Mouse (Mus musculus) hindbrain, embryonic 11.5 days (tissue): ENCODE data around the gene Nmnat2. TPM values are rescaled to one million over a fixed set of nuclear protein-coding genes. Genes with fewer than 3 reads are reported as not detected.

ENCODE experiments used
- ATAC-seq: fragments of 200-750 bp; cut with Nextera tagmentation; 2 replicates; pipeline ENCODE4 v1.8.0; 2017; ENCODE audit warnings: mild to moderate bottlenecking, moderate TSS enrichment, moderate library complexity; ENCODE audit not compliant: low FRiP score
- DNase-seq: peaks from one replicate; pipeline ENCODE4 v3.0.0-alpha.2; 2015; ENCODE audit warnings: low spot score
- H3K27ac ChIP-seq: fragments of 300-500 bp; sonication (generic); 2 replicates; pipeline ENCODE4 v1.5.1; 2014; ENCODE audit warnings: mild to moderate bottlenecking, low read depth, low read length
- H3K27me3 ChIP-seq: fragments of 300-500 bp; sonication (generic); 2 replicates; pipeline ENCODE4 v1.6.1; 2014; ENCODE audit warnings: mild to moderate bottlenecking, low read length, moderate library complexity, mixed read lengths; ENCODE audit not compliant: control insufficient read depth, insufficient read depth
- H3K36me3 ChIP-seq: fragments of 300-500 bp; sonication (generic); 2 replicates; pipeline ENCODE4 v1.6.1; 2014; ENCODE audit warnings: mild to moderate bottlenecking, low read length, moderate library complexity, mixed read lengths; ENCODE audit not compliant: control insufficient read depth, insufficient read depth
- H3K4me1 ChIP-seq: fragments of 300-500 bp; sonication (generic); replicated peaks from 2 replicates; pipeline ENCODE4 v1.6.1; 2014; ENCODE audit warnings: low read length, mixed read lengths; ENCODE audit not compliant: control insufficient read depth, insufficient read depth
- H3K4me2 ChIP-seq: fragments of 300-500 bp; sonication (generic); replicated peaks from 2 replicates; pipeline ENCODE4 v1.6.1; 2014; ENCODE audit warnings: mild to moderate bottlenecking, low read depth, low read length
- H3K4me3 ChIP-seq: fragments of 300-500 bp; sonication (generic); 2 replicates; pipeline ENCODE4 v1.5.1; 2014; ENCODE audit warnings: low read depth, low read length
- H3K9ac ChIP-seq: fragments of 300-500 bp; sonication (generic); 2 replicates; pipeline ENCODE4 v1.6.1; 2014; ENCODE audit warnings: low read depth, low read length
- H3K9me3 ChIP-seq: fragments of 300-500 bp; sonication (generic); 2 replicates; pipeline ENCODE4 v1.6.1; 2016; ENCODE audit warnings: low read length; ENCODE audit not compliant: control insufficient read depth
- WGBS: fragments of 180-500 bp; shearing (Covaris S2); extraction: QIAGEN DNeasy Blood & Tissue Kit; methylation state at CpG from one replicate; pipeline ENCODE4 v1.1.7; 2014; 5-methylcytosine and 5-hydroxymethylcytosine counted together
- polyA plus RNA-seq: library from polyadenylated mRNA; unstranded; fragments of >200 nt; fragmentation: Nextera tagmentation; extraction: Ambion mirVana; gene quantifications from 2 replicates; pipeline ENCODE4 v1.2.1, GENCODE M21; 2014

Nmnat2 gene
- polyA plus RNA-seq, 1 experiment from 2014 or later: 36.7 TPM

DNA sequence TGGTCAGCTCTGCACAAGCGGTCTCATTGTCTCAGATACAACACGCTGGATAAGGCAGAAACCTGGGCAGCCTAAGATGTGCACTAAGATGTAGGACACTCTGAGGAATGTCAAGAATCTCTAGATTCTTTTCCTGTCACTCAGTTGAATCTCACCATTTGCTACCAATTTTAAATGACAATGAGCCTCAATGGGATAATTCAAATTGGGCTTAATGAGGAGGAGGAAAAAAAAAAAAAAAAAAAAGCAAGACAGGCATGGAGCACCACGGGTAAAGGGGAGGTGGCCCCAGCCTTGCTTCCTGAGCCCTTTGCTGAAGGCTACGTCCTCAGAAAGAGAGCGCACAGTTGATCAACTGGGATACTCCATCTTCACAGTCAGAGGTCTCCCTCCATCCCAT, 138.4 kb downstream of the Nmnat2 start:
- no peak overlapping the region for H3K4me3 ChIP-seq
- no peak overlapping the region for H3K4me2 ChIP-seq
- no peak overlapping the region for H3K27ac ChIP-seq
- H3K36me3 ChIP-seq: no peaks in the 10 kb centered on the region
- no peak overlapping the region for H3K9ac ChIP-seq
- no peaks in the 10 kb centered on the region; the same call in 1 of the 2 replicates for H3K4me1 ChIP-seq
- no peak for DNase-seq
- no peak for ATAC-seq
- H3K27me3 ChIP-seq: no peaks in the 10 kb centered on the region
- 54% methylated on average over 5 of the region's 5 CpGs for WGBS
- no peaks in the 10 kb centered on the region for H3K9me3 ChIP-seq

DNA sequence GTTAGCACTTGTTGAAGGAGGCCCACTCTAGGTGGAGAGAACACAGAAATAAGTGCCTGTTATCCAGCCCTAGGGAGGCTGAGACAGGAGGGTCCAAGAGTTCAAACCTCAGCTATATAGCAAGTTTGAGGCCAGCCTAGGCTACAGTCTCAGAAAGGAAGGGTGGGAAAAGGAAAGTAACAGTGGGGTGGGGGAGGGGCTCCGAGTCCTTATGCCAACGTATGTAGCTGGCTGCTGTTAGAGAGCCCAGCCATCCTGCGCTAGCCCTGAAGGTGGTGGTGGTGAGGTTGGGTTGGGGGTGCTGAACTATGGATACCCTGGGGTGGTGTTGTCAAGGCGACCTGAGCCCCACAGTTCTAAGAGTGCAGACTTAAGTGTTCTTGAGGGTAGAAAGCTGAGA, 138.8 kb downstream of the Nmnat2 start:
- no peak for ATAC-seq
- 57% methylated on average over 4 of the region's 4 CpGs for WGBS
- no peak for DNase-seq
- no peak overlapping the region for H3K4me2 ChIP-seq
- H3K4me3 ChIP-seq: no peak overlapping the region
- no peak overlapping the region for H3K9ac ChIP-seq
- no peak overlapping the region for H3K27ac ChIP-seq
- H3K27me3 ChIP-seq: no peaks in the 10 kb centered on the region
- H3K4me1 ChIP-seq: no peaks in the 10 kb centered on the region; the same call in 1 of the 2 replicates
- no peaks in the 10 kb centered on the region for H3K36me3 ChIP-seq
- no peaks in the 10 kb centered on the region for H3K9me3 ChIP-seq

DNA sequence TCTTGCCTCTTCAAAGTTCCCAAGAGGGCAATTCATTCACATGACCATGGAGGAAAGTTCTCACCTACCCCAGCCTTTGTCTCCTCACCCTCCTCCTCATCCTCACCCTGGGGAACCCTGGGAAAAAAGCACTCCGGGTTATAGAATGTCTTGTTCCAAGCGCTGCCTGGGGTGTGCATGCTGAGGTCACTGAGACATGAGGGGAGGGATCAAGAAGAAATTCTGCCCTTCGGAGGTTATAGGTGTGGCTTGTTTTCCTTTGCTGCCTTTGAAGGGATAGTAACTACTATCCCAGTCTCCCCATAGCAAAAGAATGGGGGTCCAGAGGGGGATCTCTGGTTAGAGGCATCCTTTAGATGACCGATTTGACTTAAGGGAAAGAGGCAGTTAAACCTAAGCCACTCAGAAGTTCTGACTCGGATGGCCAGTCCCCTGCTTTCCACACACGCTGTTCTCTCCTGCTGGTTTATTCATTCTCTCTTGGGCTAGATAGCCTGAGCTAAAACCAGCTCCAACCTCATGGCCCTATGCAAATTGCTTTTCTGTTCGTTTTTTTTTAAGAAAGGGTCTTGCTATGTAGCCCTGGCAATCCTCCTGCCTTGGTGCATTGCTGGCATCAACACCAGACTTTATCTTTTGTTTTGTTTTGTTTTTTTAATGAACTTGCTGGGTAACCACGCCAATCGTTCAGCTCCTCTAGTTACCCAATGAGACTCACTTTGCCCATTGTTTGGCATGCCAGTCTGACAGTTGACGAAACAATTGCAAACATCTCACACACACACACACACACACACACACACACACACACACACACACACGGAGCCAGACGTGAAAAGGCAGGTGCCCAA, 139.7 kb downstream of the Nmnat2 start:
- H3K27ac ChIP-seq: no peak overlapping the region
- DNase-seq: no peak
- H3K4me1 ChIP-seq: no peaks in the 10 kb centered on the region; the same call in 1 of the 2 replicates
- H3K4me3 ChIP-seq: no peak overlapping the region
- H3K36me3 ChIP-seq: no peaks in the 10 kb centered on the region
- H3K9ac ChIP-seq: no peak overlapping the region
- H3K4me2 ChIP-seq: no peak overlapping the region
- no peaks in the 10 kb centered on the region for H3K9me3 ChIP-seq
- ATAC-seq: no peak
- H3K27me3 ChIP-seq: no peaks in the 10 kb centered on the region
- 26% methylated on average over 12 of the region's 12 CpGs for WGBS

DNA sequence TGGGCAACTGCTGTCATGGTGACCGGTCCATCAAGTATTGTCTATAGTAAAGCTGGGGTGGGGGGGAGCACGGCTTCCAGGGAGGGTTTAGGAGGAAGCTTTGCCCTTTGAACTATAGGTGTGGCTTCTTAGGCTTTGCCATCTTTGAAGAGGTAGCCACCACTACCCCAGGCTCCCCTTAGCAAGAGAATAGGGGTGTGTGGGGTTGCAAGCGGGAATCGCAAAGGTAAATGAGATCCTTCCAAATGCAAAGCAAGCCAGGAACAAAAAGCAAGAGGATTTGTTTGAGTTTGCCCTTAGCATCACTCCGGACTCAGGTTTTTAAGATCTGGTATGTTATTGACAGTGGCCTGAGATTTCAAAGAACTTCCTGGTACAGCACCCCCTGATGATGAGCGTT, 140.5 kb downstream of the Nmnat2 start:
- DNase-seq (no peak), ATAC-seq (no peak)
- 33% methylated on average over 6 of the region's 6 CpGs for WGBS
- H3K9ac ChIP-seq: no peak overlapping the region
- H3K4me1 ChIP-seq: no peaks in the 10 kb centered on the region; the same call in 1 of the 2 replicates
- H3K4me2 ChIP-seq: no peak overlapping the region
- no peak overlapping the region for H3K27ac ChIP-seq
- H3K4me3 ChIP-seq: no peak overlapping the region
- no peaks in the 10 kb centered on the region for H3K36me3 ChIP-seq
- no peaks in the 10 kb centered on the region for H3K27me3 ChIP-seq
- no peaks in the 10 kb centered on the region for H3K9me3 ChIP-seq

DNA sequence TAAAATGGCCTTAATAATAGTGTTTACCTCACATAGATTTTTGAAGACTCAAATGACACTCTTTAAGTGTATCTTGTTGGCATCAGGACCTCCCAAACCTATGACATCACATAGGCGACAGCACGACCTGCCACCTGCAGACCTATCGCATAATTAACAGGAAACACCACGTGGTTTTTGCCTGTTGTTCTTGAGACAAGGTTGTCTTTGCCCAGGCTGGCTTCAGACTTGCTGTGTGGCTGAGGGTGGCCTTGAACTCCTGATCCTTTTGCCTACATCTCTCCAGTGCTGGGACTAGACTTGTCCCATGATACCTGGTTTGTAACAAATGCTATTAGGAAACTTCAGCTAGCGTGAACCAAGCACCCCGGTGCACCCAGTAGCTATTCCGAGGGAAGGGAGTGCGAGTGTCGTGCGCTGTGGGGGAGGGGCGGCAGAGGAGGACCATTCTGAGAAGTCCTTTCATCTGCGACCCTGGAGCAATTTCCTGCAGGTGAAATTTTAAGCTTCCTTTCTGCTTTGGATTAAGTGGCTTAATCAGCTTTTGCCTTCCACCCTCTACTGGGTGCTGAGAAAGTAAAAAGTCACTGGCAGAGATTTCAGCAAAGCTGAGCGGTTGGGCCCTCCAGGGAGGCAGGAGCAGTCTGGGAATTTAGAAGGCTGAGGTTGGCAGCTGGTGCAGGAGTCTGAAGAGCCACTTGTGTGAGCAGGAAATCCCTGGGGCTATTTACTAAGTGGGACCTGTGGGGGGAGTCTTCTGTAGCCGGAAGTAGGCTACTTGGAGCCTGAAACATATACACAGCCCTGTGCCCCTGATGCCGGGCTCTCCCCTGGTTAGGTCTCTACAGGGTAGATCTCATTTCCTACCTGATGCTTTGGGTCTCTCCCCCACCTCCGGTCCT, 141.3 kb downstream of the Nmnat2 start:
- 20% methylated on average over 16 of the region's 16 CpGs for WGBS
- H3K27me3 ChIP-seq: no peaks in the 10 kb centered on the region
- no peak for ATAC-seq
- no peak overlapping the region for H3K4me2 ChIP-seq
- H3K4me1 ChIP-seq: no peaks in the 10 kb centered on the region
- no peaks in the 10 kb centered on the region for H3K36me3 ChIP-seq
- H3K9me3 ChIP-seq: no peaks in the 10 kb centered on the region
- no peak overlapping the region for H3K9ac ChIP-seq
- no peak overlapping the region for H3K4me3 ChIP-seq
- no peak for DNase-seq
- no peak overlapping the region for H3K27ac ChIP-seq

DNA sequence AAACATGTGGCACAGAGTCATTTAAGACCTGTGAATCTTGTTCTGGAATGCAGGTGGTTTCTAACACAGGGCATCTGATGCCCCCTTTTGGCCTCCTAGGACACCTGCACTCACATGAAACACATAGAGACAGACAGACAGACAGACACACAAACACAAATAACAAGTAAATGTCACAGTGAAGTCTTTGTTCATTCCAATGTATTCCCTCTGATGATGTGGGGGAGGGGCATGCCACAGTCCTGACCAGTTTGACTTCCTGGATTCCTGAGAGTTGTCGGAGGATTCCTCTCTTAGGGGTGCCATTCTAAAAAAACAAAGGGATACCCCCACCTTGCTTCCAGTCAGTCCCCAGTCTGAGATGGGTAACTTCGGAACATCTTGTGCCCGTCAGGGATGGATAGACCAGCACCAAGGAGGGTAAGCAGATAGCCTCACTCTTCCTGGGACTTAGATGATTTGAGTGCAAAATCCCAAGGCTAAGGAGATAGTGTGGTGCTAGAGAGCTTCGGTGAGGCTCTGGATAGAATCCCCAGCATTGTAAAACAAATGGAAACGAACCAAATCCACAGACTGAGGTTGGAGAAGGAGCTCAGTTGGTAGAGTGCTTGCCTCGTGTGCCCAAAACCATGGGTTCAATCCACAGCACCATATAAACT, 142.4 kb downstream of the Nmnat2 start:
- ATAC-seq: no peak
- H3K4me2 ChIP-seq: no peak overlapping the region
- no peak overlapping the region for H3K27ac ChIP-seq
- no peaks in the 10 kb centered on the region for H3K4me1 ChIP-seq
- WGBS: 94% methylated on average over 6 of the region's 6 CpGs
- no peaks in the 10 kb centered on the region for H3K27me3 ChIP-seq
- H3K36me3 ChIP-seq: no peaks in the 10 kb centered on the region
- no peak for DNase-seq
- H3K4me3 ChIP-seq: no peak overlapping the region
- H3K9me3 ChIP-seq: no peaks in the 10 kb centered on the region
- no peak overlapping the region for H3K9ac ChIP-seq

DNA sequence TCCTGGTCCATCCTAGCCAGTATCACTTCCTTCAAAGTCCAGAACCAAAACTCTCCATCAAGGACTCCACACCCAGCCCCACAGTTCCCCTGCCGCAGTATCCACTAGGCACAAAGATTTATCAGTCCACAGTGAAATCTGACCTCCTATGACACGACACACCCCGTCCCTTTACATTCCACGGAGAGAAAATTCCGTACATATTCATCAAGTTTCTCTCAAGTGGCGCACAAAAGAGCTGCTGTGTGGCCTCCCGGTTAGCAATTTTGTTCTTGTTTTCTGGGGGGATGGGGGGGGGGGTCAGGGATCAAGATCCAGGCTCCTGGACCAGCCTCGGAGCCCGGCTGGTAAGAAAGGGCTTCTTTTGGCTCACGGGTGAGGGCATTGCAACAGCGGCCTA, 143.8 kb downstream of the Nmnat2 start:
- Histone ChIP-seq H3K9ac (no peak overlapping the region), H3K4me1 (no peaks in the 10 kb centered on the region), H3K4me3 (no peak overlapping the region), H3K9me3 (no peaks in the 10 kb centered on the region), H3K27ac (no peak overlapping the region), H3K27me3 (no peaks in the 10 kb centered on the region), H3K4me2 (no peak overlapping the region), H3K36me3 (no peaks in the 10 kb centered on the region)
- no peak for ATAC-seq
- DNase-seq: no peak
- 26% methylated on average over 11 of the region's 11 CpGs for WGBS

DNA sequence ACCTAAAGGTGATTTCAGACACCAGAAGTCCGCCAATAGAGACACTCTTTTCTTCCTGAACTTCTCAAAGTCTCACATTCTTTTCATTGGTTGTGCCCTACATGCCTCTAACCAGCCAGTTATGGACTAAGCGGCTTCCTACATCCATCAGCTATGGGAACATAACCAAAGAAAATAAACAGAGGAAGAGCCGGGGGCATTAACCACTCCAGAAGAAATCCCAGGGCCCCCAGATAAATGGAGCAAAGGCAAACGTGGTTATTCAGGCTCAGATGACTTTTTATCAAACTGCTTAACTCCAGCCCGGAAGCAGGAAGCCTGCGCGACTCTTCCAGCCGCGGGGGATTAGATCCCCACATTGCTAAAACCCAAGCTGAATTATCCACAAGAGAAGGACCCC, 146.1 kb downstream of the Nmnat2 start:
- Histone ChIP-seq H3K27ac (no peak overlapping the region), H3K4me3 (no peak overlapping the region), H3K27me3 (no peaks in the 10 kb centered on the region), H3K36me3 (no peaks in the 10 kb centered on the region), H3K4me2 (no peak overlapping the region), H3K9me3 (no peaks in the 10 kb centered on the region), H3K9ac (no peak overlapping the region), H3K4me1 (no peaks in the 10 kb centered on the region)
- 63% methylated on average over 9 of the region's 9 CpGs for WGBS
- ATAC-seq (no peak), DNase-seq (no peak)
